Mouse (Mus musculus): ENCODE measurements at regions not wholly inside any gene's neighbourhood (a gene's known extent, or its start where the extent isn't known, plus 50 kb on each side); places are given as distances from the start of the nearest gene placed in this dataset.

- Histone ChIP-seq H3K4me1 (replicated peaks) (no peaks in the 10 kb centered on the region), H3K36me3 (no peaks in the 10 kb centered on the region), H3K9ac (no peak overlapping the region), H3K4me2 (no peak overlapping the region), H3K4me3 (replicated peaks) (no peak overlapping the region), H3K27ac (no peak overlapping the region), H3K9me3 (replicated peaks) (no peaks in the 10 kb centered on the region), H3K27me3 (no peaks in the 10 kb centered on the region)
- no peak for DNase-seq
- 62% methylated on average over 3 of the region's 3 CpGs for WGBS (ENCODE audit: insufficient replicate concordance)
- ATAC-seq (ENCODE audit: low read depth) = no peak
Observed at GRCm38 (mm10) chr8:24283901-24284405, 441.7 kb downstream of the Adam3 start.

GRCm38 (mm10) chr8:24280296-24280695, 445.4 kb downstream of the Adam3 start:
- Histone ChIP-seq H3K4me3 (replicated peaks) (no peak overlapping the region), H3K9me3 (replicated peaks) (no peaks in the 10 kb centered on the region), H3K27ac (no peak overlapping the region), H3K36me3 (no peaks in the 10 kb centered on the region), H3K27me3 (no peaks in the 10 kb centered on the region), H3K4me1 (replicated peaks) (no peaks in the 10 kb centered on the region), H3K9ac (no peak overlapping the region), H3K4me2 (no peak overlapping the region)
- ATAC-seq (ENCODE audit: low read depth) = no peak
- 60% methylated on average over 4 of the region's 4 CpGs for WGBS (ENCODE audit: insufficient replicate concordance)
- DNase-seq = no peak

GRCm38 (mm10) chr8:24278391-24278790, 447.3 kb downstream of the Adam3 start:
- Histone ChIP-seq H3K4me3 (replicated peaks) (no peak overlapping the region), H3K4me1 (replicated peaks) (no peaks in the 10 kb centered on the region), H3K36me3 (no peaks in the 10 kb centered on the region), H3K9me3 (replicated peaks) (no peaks in the 10 kb centered on the region), H3K27me3 (no peaks in the 10 kb centered on the region), H3K27ac (no peak overlapping the region), H3K4me2 (no peak overlapping the region), H3K9ac (no peak overlapping the region)
- WGBS (ENCODE audit: insufficient replicate concordance) = 61% methylated on average over 8 of the region's 8 CpGs
- ATAC-seq (ENCODE audit: low read depth) = no peak
- no peak for DNase-seq

GRCm38 (mm10) chr8:24261359-24261758, 464.3 kb downstream of the Adam3 start:
- H3K4me3 ChIP-seq (replicated peaks) = no peak overlapping the region
- H3K27ac ChIP-seq = no peak overlapping the region
- DNase-seq = no peak
- no peaks in the 10 kb centered on the region for H3K27me3 ChIP-seq
- H3K9me3 ChIP-seq (replicated peaks) = no peaks in the 10 kb centered on the region
- H3K4me1 ChIP-seq (replicated peaks) = no peaks in the 10 kb centered on the region
- H3K4me2 ChIP-seq = no peak overlapping the region
- H3K9ac ChIP-seq = no peak overlapping the region
- ATAC-seq (ENCODE audit: low read depth) = no peak
- no peaks in the 10 kb centered on the region for H3K36me3 ChIP-seq

- WGBS (ENCODE audit: insufficient replicate concordance) = 62% methylated on average over 3 of the region's 3 CpGs
- H3K27me3 ChIP-seq = no peaks in the 10 kb centered on the region
- no peak overlapping the region for H3K4me2 ChIP-seq
- no peak overlapping the region for H3K4me3 ChIP-seq (replicated peaks)
- DNase-seq (no peak), ATAC-seq (ENCODE audit: low read depth) (no peak)
- no peaks in the 10 kb centered on the region for H3K9me3 ChIP-seq (replicated peaks)
- H3K27ac ChIP-seq = no peak overlapping the region
- H3K9ac ChIP-seq = no peak overlapping the region
- no peaks in the 10 kb centered on the region for H3K36me3 ChIP-seq
- H3K4me1 ChIP-seq (replicated peaks) = no peaks in the 10 kb centered on the region
Observed at GRCm38 (mm10) chr8:24258622-24259021, 467.0 kb downstream of the Adam3 start.

- H3K27ac ChIP-seq = no peak overlapping the region
- no peak overlapping the region for H3K4me3 ChIP-seq (replicated peaks)
- H3K4me2 ChIP-seq = no peak overlapping the region
- H3K9ac ChIP-seq = no peak overlapping the region
- WGBS (ENCODE audit: insufficient replicate concordance) = 34% methylated on average over 6 of the region's 6 CpGs
- H3K27me3 ChIP-seq = no peaks in the 10 kb centered on the region
- H3K9me3 ChIP-seq (replicated peaks) = 0 out of 2 replicates have a peak, but pooled peaks cover 3% of the 10 kb centered on the region
- DNase-seq = no peak
- no peaks in the 10 kb centered on the region for H3K4me1 ChIP-seq (replicated peaks)
- no peak for ATAC-seq (ENCODE audit: low read depth)
- no peaks in the 10 kb centered on the region for H3K36me3 ChIP-seq
Observed at GRCm38 (mm10) chr8:24242211-24242610, 483.4 kb downstream of the Adam3 start.

- WGBS (ENCODE audit: insufficient replicate concordance) = 55% methylated on average over 7 of the region's 7 CpGs
- DNase-seq (no peak), ATAC-seq (ENCODE audit: low read depth) (no peak)
- 0 out of 2 replicates have a peak, but pooled peaks cover 3% of the 10 kb centered on the region for H3K9me3 ChIP-seq (replicated peaks)
- no peaks in the 10 kb centered on the region for H3K4me1 ChIP-seq (replicated peaks)
- H3K27ac ChIP-seq = no peak overlapping the region
- no peaks in the 10 kb centered on the region for H3K27me3 ChIP-seq
- no peaks in the 10 kb centered on the region for H3K36me3 ChIP-seq
- no peak overlapping the region for H3K9ac ChIP-seq
- no peak overlapping the region for H3K4me2 ChIP-seq
- H3K4me3 ChIP-seq (replicated peaks) = no peak overlapping the region
Observed at GRCm38 (mm10) chr8:24240211-24240983, 485.3 kb downstream of the Adam3 start.

GRCm38 (mm10) chr8:24234981-24235380, 490.7 kb downstream of the Adam3 start:
- no peak for DNase-seq
- Histone ChIP-seq H3K27ac (no peak overlapping the region), H3K9me3 (replicated peaks) (no peaks in the 10 kb centered on the region), H3K27me3 (no peaks in the 10 kb centered on the region), H3K4me2 (no peak overlapping the region), H3K36me3 (no peaks in the 10 kb centered on the region), H3K9ac (no peak overlapping the region), H3K4me3 (replicated peaks) (no peak overlapping the region), H3K4me1 (replicated peaks) (no peaks in the 10 kb centered on the region)
- WGBS (ENCODE audit: insufficient replicate concordance) = 58% methylated on average over 7 of the region's 7 CpGs
- ATAC-seq (ENCODE audit: low read depth) = no peak

GRCm38 (mm10) chr8:24228148-24228547, 497.5 kb downstream of the Adam3 start:
- H3K4me2 ChIP-seq = no peak overlapping the region
- no peak overlapping the region for H3K9ac ChIP-seq
- 56% methylated on average over 1 of the region's 1 CpGs for WGBS (ENCODE audit: insufficient replicate concordance)
- DNase-seq = no peak
- no peak overlapping the region for H3K27ac ChIP-seq
- H3K9me3 ChIP-seq (replicated peaks) = no peaks in the 10 kb centered on the region
- no peaks in the 10 kb centered on the region for H3K36me3 ChIP-seq
- ATAC-seq (ENCODE audit: low read depth) = no peak
- H3K4me1 ChIP-seq (replicated peaks) = no peaks in the 10 kb centered on the region
- no peak overlapping the region for H3K4me3 ChIP-seq (replicated peaks)
- no peaks in the 10 kb centered on the region for H3K27me3 ChIP-seq

GRCm38 (mm10) chr8:24227331-24228072, 498.1 kb downstream of the Adam3 start:
- 44% methylated on average over 5 of the region's 5 CpGs for WGBS (ENCODE audit: insufficient replicate concordance)
- H3K36me3 ChIP-seq = no peaks in the 10 kb centered on the region
- H3K27me3 ChIP-seq = no peaks in the 10 kb centered on the region
- no peak overlapping the region for H3K4me2 ChIP-seq
- ATAC-seq (ENCODE audit: low read depth) = no peak
- no peaks in the 10 kb centered on the region for H3K9me3 ChIP-seq (replicated peaks)
- no peaks in the 10 kb centered on the region for H3K4me1 ChIP-seq (replicated peaks)
- H3K27ac ChIP-seq = no peak overlapping the region
- no peak overlapping the region for H3K4me3 ChIP-seq (replicated peaks)
- no peak overlapping the region for H3K9ac ChIP-seq
- DNase-seq = no peak

- H3K4me3 ChIP-seq (replicated peaks) = no peak overlapping the region
- H3K4me1 ChIP-seq (replicated peaks) = no peaks in the 10 kb centered on the region
- H3K4me2 ChIP-seq = no peak overlapping the region
- no peak overlapping the region for H3K27ac ChIP-seq
- no peaks in the 10 kb centered on the region for H3K36me3 ChIP-seq
- ATAC-seq (ENCODE audit: low read depth) = no peak
- DNase-seq = no peak
- no peaks in the 10 kb centered on the region for H3K9me3 ChIP-seq (replicated peaks)
- H3K27me3 ChIP-seq = no peaks in the 10 kb centered on the region
- H3K9ac ChIP-seq = no peak overlapping the region
- WGBS (ENCODE audit: insufficient replicate concordance) = 69% methylated on average over 8 of the region's 8 CpGs
Observed at GRCm38 (mm10) chr8:24220222-24220621, 505.4 kb downstream of the Adam3 start.

GRCm38 (mm10) chr8:24216655-24217054, 509.0 kb downstream of the Adam3 start:
- DNase-seq = no peak
- H3K9ac ChIP-seq = no peak overlapping the region

More at GRCm38 (mm10) chr8:24216655-24217054, 509.0 kb downstream of the Adam3 start:
- 90% methylated on average over 6 of the region's 6 CpGs for WGBS (ENCODE audit: insufficient replicate concordance)
- H3K9me3 ChIP-seq (replicated peaks) = no peaks in the 10 kb centered on the region
- no peak overlapping the region for H3K4me2 ChIP-seq
- H3K27ac ChIP-seq = no peak overlapping the region
- no peak for ATAC-seq (ENCODE audit: low read depth)
- no peaks in the 10 kb centered on the region for H3K4me1 ChIP-seq (replicated peaks)
- H3K36me3 ChIP-seq = no peaks in the 10 kb centered on the region
- no peaks in the 10 kb centered on the region for H3K27me3 ChIP-seq
- H3K4me3 ChIP-seq (replicated peaks) = no peak overlapping the region
